ENCODE assay signal across 1 mouse cellular context in the genomic region with DNA sequence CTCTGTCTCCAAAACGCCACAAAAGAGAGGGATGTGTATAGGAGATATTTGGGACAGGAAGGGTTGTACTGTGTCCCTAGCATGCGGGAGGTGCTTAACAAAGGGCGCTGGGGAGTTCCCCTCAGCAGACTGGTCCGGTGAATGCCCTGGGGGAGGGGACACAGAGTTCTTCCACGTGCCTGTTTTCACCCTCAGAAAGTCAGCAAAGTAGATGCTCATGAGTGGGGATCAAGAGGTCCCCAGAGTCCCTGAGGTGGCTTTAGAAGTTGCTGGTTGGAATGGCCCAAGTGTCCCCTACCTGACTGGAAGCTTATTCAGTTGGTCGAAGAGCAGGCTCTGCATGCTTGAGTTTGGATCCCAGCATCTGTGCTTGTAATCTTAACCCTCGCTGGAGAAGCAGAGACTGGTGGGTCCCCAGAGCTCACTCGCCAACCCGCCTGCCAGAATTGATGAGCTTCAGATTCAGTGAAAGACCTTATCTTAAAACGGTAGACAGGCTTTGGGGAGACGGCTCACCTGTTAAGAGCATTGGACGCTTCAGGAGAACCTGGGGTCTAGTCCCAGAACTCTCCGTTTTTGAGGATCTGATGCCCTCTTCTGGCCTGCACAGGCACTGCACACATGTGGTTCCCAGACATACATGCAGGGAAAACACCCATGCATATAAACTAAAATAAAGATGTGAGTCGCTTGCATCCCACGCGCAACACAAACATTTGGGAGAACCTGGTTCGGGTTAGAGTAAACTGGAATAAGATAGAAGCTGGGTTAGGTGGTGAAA.
TF ChIP-seq lines count a peak whose summit lies in the region.

No protein-coding gene starts in this region.

TF ChIP-seq in MEL, 35 proteins besides CTCF, POLR2A, EP300 and RAD21 (continued from another document):
- TF ChIP-seq E2F4 (IDR thresholded peaks at IDR 0.05; ENCODE audit: borderline replicate concordance, low read depth, low read length) (no peak), POLR2AphosphoS2 (IDR thresholded peaks at IDR 0.05; ENCODE audit: low read length) (no peak), POLR2AphosphoS5 (IDR thresholded peaks at IDR 0.05; ENCODE audit: borderline replicate concordance, low read depth, low read length) (no peak), SMC3 (IDR thresholded peaks at IDR 0.05; ENCODE audit: low read depth, low read length) (peak; percentile 62), HCFC1 (IDR thresholded peaks at IDR 0.05; ENCODE audit: low read depth, low read length) (0 out of 2 replicates have a peak, but pooled peaks have one; percentile 20), TBP (IDR thresholded peaks at IDR 0.05; ENCODE audit: low read depth, low read length) (no peak), MYC (IDR thresholded peaks at IDR 0.05; ENCODE audit: low read depth, low read length) (peak; percentile 71; the same call in 1 of the 2 replicates), CHD2 (IDR thresholded peaks at IDR 0.05; ENCODE audit: low read length) (peak; percentile 16; the same call in 1 of the 2 replicates), JUND (IDR thresholded peaks at IDR 0.05; ENCODE audit: low read depth, low read length) (no peak), ETS1 (IDR thresholded peaks at IDR 0.05; ENCODE audit: low read depth, low read length) (no peak; the same call in 1 of the 2 replicates), NRF1 (IDR thresholded peaks at IDR 0.05; ENCODE audit: insufficient read depth, low read depth, low read length, poor library complexity, severe bottlenecking) (no peak), MEF2A (IDR thresholded peaks at IDR 0.05; ENCODE audit: extremely low read depth, insufficient replicate concordance, low read depth, low read length, poor library complexity, severe bottlenecking) (no peak), ZKSCAN1 (IDR thresholded peaks at IDR 0.05; ENCODE audit: low read depth, low read length) (no peak), TAL1 (IDR thresholded peaks at IDR 0.05; ENCODE audit: low read length) (no peak), USF2 (IDR thresholded peaks at IDR 0.05; ENCODE audit: borderline replicate concordance in 1 of 2, insufficient read depth in 1 of 2, low read depth in 1 of 2, low read length in 2 of 2) (no peak), ELF1 (IDR thresholded peaks at IDR 0.05; ENCODE audit: low read depth, low read length) (no peak), GATA1 (IDR thresholded peaks at IDR 0.05; ENCODE audit: low read depth, low read length) (no peak), MAFK (IDR thresholded peaks at IDR 0.05; ENCODE audit: borderline replicate concordance, low read depth, low read length) (no peak), CHD1 (IDR thresholded peaks at IDR 0.05; ENCODE audit: low read depth, low read length) (no peak), MYB (IDR thresholded peaks at IDR 0.05; ENCODE audit: low read depth, low read length) (no peak), BHLHE40 (IDR thresholded peaks at IDR 0.05; ENCODE audit: borderline replicate concordance, low read depth, low read length) (peak; percentile 35; the same call in 1 of the 2 replicates), MAZ (IDR thresholded peaks at IDR 0.05; ENCODE audit: low read depth, low read length) (no peak)
